Mouse (Mus musculus) cerebellum, adult 2 months (tissue): Measurements from ENCODE around the gene Irf6. TPM values are rescaled to one million over a fixed set of nuclear protein-coding genes. Genes with fewer than 3 reads are reported as not detected.

Experiments
- DNase-seq, 2 experiments: peaks; one replicate each; pipeline ENCODE4 v3.0.0; 2021
- H3K27ac ChIP-seq: fragments of 200-500 bp; 2 replicates; pipeline ENCODE4 v1.5.1; 2012; ENCODE audit warnings: low read length, control low read depth, inconsistent platforms; ENCODE audit not compliant: insufficient read depth
- H3K27me3 ChIP-seq: fragments of 200-500 bp; 2 replicates; pipeline ENCODE4 v1.6.1; 2012; ENCODE audit warnings: inconsistent platforms, mild to moderate bottlenecking, low read length, moderate library complexity; ENCODE audit not compliant: control insufficient read depth, insufficient read depth
- H3K4me1 ChIP-seq: fragments of 200-500 bp; 2 replicates; pipeline ENCODE4 v1.6.1; 2011; ENCODE audit warnings: low read length; ENCODE audit not compliant: control insufficient read depth, insufficient read depth
- H3K4me3 ChIP-seq: fragments of 200-500 bp; replicated peaks from 2 replicates; pipeline ENCODE3; 2011; ENCODE audit warnings: mild to moderate bottlenecking, low read depth, low read length, control low read depth; ENCODE audit not compliant: insufficient read depth
- CTCF ChIP-seq: fragments of 200-500 bp; IDR thresholded peaks from 2 replicates; pipeline ENCODE4 v1.5.1; 2011; ENCODE audit warnings: low read depth, mild to moderate bottlenecking, control low read depth, low read length, moderate library complexity, borderline replicate concordance; ENCODE audit not compliant: insufficient read depth
- POLR2A ChIP-seq: fragments of 200-500 bp; IDR thresholded peaks from 2 replicates; pipeline ENCODE4 v1.6.1; 2011; ENCODE audit warnings: low read length, control low read depth, borderline replicate concordance; ENCODE audit not compliant: insufficient read depth
- WGBS: fragments of 180-500 bp; shearing (Covaris S2); methylation state at CpG from one replicate; pipeline ENCODE4 v1.1.7; 2018; 5-methylcytosine and 5-hydroxymethylcytosine counted together
- polyA plus RNA-seq: library from polyadenylated mRNA; depleted of rRNA; stranded (reverse); fragments of >200 nt; gene quantifications from 2 replicates; pipeline ENCODE4 v1.2.3, GENCODE M21; 2012

Gene Irf6
- polyA plus RNA-seq, 1 experiment, result 2.0 TPM

DNA sequence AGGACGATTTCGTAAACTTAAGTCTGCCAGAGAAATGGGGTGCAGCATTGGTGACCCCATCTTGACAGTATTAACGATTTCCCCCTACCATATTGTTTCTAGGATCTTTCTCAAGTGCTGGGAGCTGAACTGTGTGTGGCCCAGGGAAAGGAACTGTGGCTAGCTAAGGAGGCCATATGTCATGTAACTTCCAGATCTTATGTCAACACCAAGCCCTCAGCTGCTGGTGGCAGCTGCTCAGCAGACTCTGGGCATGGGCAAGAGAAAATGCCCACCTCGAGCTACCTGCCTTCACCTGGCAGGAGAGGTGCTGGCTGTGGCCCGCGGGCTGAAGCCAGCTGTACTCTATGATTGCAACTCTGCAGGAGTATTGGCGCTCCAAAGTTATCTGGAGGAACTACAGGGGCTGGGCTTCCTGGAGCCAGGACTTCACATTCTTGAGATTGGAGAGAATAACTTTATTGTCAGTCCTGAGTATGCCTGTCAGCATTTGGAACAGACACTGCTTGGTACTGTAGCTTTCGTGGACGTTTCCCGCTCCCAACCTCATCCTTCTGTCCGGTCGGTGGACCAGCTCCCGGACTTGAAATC is 21.3 kb downstream of the Irf6 start:
- no peak for TF ChIP-seq CTCF
- TF ChIP-seq POLR2A, result no peak
- Histone ChIP-seq H3K27me3 (no peaks in the 10 kb centered on the region), H3K27ac (no peak overlapping the region), H3K4me3 (peak overlapping the region; percentile 5), H3K4me1 (no peaks in the 10 kb centered on the region; the same call in 1 of the 2 replicates)
- 77% methylated on average over 13 of the region's 13 CpGs for WGBS
- DNase-seq, result peak in 1 of 2 experiments; percentile 14

DNA sequence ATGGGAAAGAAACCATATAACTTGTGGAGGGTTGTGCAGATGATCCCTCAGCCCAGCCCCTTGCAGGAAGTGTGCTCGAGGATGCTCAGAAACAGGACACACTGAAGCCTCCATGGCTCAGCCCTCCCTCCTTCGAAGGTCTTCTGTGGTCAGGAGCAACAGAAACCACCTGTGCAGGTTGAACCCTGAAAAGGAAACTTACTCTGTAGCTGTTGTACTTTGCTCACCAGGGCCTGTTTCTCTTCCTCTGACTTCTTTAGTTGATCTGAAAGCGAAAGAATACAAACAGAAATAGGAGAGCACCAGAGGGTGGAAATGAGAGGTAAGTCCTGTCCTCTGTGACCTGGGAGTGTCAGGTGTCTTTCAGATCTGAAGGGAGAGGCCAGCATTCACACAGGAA is 28.2 kb downstream of the Irf6 start:
- 85% methylated on average over 3 of the region's 3 CpGs for WGBS
- TF ChIP-seq POLR2A, result no peak
- no peak for TF ChIP-seq CTCF
- H3K27me3 ChIP-seq, result no peaks in the 10 kb centered on the region
- no peaks in the 10 kb centered on the region for H3K4me1 ChIP-seq
- no peak for DNase-seq
- H3K4me3 ChIP-seq, result no peak overlapping the region
- no peak overlapping the region for H3K27ac ChIP-seq

DNA sequence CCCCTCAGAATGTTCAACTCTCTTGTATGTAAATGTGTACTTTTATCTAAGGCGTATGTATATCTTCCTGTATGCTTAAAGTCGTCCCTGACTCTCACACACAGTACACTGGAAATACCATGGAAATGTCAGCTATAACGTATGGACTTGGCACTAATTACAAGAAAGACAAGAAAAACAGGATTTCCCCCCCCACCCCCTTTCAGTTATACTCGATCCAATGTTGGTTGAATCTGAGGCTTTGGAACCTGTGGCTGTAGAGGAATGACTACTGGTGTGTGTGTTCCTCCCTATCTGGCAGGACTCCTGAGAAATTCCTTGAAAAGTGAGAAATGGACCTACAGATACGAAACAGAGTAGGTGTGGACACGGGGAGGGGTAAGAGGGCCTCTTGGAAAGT is 35.3 kb downstream of the Irf6 start:
- no peak for DNase-seq
- Histone ChIP-seq H3K4me1 (peaks cover 8% of the 10 kb centered on the region), H3K27me3 (no peaks in the 10 kb centered on the region), H3K27ac (no peak overlapping the region), H3K4me3 (no peak overlapping the region)
- 95% methylated on average over 6 of the region's 6 CpGs for WGBS
- TF ChIP-seq CTCF (no peak), POLR2A (no peak)

DNA sequence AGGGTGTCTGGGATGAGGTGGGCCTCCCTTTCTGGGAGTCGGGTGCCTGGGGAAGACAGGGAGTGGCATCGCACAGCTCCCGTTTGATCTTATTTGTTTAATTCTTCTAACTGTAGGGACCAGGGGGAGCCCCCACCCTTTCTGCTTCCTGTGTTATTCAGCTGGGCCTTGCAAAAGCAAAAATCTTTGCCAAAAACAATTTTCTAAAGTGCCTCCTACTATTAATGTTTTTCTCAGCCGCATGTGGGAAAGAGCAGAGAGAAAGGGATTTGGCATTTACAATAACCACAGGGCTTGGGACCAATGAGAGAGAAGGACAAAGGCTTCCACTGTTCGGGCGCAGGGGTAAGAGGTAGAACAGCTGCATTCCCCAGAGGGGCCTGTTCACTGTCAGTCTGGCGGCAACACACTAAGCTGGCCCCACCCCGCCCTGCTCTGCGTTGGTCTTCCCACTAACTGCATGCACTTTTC is 36.3 kb downstream of the Irf6 start:
- H3K27me3 ChIP-seq, result no peaks in the 10 kb centered on the region
- peak in 1 of 2 experiments; percentile 21 for DNase-seq
- WGBS, result 76% methylated on average over 9 of the region's 9 CpGs
- H3K4me3 ChIP-seq, result no peak overlapping the region
- H3K4me1 ChIP-seq, result peaks cover 14% of the 10 kb centered on the region
- no peak for TF ChIP-seq CTCF
- TF ChIP-seq POLR2A, result no peak
- 0 out of 2 replicates have a peak overlapping the region, but pooled peaks have one; percentile 17 for H3K27ac ChIP-seq

DNA sequence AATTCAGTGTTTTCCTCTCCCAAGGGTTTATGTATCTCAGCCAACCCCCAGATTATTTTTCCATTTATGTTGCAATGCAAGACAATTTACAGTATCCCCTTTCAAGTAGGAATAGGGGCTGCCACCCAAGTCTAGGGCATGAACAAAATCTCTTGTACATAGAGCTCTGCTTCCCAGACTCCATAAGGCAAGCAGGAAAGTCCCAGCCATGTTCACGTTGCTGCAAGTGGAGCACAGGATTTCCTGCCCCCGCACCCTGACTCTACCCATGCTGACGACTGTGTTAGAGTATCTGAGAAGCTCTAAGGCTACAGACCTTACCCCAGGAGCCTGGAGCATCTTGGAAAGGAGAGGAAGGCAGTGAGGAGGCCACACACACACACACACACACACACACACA is 36.9 kb downstream of the Irf6 start:
- peak overlapping the region; percentile 17; the same call in 1 of the 2 replicates for H3K27ac ChIP-seq
- 62% methylated on average over 3 of the region's 3 CpGs for WGBS
- H3K4me3 ChIP-seq, result no peak overlapping the region
- peaks cover 19% of the 10 kb centered on the region for H3K4me1 ChIP-seq
- no peak for DNase-seq
- no peaks in the 10 kb centered on the region for H3K27me3 ChIP-seq
- TF ChIP-seq CTCF (no peak), POLR2A (no peak)

DNA sequence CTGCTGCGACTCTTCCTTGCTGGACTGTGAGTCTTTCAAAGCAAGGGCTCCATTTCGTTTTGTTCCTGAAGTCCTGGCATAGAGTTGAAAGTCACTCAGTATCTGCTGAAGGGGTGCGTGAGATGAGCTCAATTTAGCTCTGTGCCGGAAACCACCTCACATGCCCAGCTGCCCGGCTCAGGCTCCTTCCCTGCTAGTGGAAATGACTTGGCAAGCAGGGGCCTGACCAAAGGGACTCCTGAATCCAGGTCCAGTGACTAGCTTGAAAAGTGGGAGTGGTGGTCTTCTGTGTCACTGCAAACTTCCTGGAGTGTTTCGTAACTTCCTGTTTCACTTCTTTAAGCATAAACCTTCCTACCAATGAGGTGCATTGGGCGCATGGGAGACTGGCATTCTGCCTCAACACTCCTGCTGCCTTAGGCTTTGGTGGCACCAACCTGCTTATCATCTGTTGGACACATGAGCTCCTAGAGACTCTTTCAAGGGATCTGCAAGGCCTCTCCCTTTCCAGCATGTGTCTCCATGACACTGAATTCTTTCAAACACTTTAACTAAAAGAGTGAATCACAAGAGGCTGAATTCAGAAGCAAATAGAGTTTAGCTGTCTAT is 38.9 kb downstream of the Irf6 start:
- Histone ChIP-seq H3K27me3 (no peaks in the 10 kb centered on the region), H3K4me3 (no peak overlapping the region), H3K27ac (no peak overlapping the region), H3K4me1 (peaks cover 23% of the 10 kb centered on the region)
- WGBS, result 49% methylated on average over 7 of the region's 7 CpGs
- no peak for TF ChIP-seq CTCF
- no peak for TF ChIP-seq POLR2A
- peak in 1 of 2 experiments; percentile 31 for DNase-seq

DNA sequence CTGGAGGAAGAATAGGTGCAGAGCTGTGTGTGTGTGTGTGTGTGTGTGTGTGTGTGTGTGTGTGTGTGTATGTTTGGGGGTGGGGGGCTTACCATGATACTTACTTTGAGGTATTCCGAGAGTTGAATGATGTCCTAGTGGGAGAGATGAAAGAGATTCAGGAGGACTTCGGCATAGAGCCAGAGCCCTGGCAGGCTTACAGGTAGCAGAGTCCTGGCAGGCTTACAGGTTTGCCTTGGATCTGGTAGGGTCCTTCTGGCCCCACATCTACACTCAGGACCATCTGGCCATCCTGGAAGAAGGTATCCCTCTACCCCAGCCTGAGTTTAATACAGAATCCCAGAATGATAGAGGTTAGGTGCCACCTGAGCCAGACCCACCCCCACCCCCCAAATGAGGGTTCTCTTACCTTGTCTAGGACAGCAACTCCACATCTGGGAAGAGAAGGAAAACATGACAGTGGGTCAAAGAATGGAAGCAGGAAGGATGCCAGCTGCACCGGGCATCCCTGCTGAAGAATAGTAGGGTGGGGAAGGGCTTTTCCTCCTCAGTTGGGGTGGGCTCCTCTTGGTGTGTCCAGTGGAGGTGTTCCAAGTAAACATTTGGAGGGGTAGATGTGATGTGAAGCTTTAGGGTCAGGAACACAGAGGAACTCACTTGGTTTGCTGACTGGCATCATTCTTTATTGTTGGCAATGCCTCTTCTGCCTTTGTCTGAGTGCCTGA is 41.7 kb downstream of the Irf6 start:
- no peak for TF ChIP-seq CTCF
- TF ChIP-seq POLR2A, result no peak
- WGBS, result 9% methylated on average over 3 of the region's 3 CpGs
- H3K27ac ChIP-seq, result no peak overlapping the region
- H3K27me3 ChIP-seq, result no peaks in the 10 kb centered on the region
- peak; percentile 73 to 75 for DNase-seq
- H3K4me1 ChIP-seq, result peaks cover 23% of the 10 kb centered on the region
- no peak overlapping the region for H3K4me3 ChIP-seq

DNA sequence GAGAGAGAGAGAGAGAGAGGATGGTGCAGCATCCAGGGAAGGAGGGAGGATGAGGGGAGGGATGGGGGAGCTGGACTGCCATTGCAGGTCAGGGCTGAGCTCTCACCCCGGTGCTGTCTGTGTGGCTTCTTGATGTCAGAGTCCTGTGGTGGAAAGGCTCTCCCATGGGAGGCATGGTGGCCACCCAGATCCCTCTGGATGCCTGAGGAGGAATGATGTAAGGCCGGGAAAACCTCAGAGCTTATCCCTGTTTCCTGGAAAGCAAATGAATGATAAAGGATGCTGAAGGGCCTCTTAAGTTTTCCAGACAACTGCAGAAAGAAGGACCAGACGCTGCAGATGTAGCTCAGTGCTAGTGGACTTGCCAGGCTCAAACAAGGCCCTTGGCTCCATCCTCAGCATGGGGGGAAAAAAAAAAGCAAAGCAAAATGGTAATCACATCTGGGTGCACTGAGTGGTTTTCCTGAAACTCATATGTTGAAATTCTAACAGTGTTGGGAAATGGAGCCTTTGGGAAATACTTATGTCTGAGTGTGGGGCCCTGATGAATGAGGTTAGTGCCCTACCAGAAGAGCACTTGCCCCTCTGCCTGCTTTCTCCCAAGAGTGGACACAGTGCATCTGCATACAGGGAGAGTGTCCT is 42.4 kb downstream of the Irf6 start:
- Histone ChIP-seq H3K27me3 (no peaks in the 10 kb centered on the region), H3K4me3 (no peak overlapping the region), H3K4me1 (peaks cover 23% of the 10 kb centered on the region), H3K27ac (no peak overlapping the region)
- 61% methylated on average over 3 of the region's 3 CpGs for WGBS
- TF ChIP-seq POLR2A, result no peak
- DNase-seq, result no peak
